Mouse (Mus musculus): ENCODE measurements at regions not wholly inside any gene's neighbourhood (a gene's known extent, or its start where the extent isn't known, plus 50 kb on each side); places are given as distances from the start of the nearest gene placed in this dataset.
A peak's percentile ranks its signal among the peaks of the same experiment; 100 is the strongest.

DNA sequence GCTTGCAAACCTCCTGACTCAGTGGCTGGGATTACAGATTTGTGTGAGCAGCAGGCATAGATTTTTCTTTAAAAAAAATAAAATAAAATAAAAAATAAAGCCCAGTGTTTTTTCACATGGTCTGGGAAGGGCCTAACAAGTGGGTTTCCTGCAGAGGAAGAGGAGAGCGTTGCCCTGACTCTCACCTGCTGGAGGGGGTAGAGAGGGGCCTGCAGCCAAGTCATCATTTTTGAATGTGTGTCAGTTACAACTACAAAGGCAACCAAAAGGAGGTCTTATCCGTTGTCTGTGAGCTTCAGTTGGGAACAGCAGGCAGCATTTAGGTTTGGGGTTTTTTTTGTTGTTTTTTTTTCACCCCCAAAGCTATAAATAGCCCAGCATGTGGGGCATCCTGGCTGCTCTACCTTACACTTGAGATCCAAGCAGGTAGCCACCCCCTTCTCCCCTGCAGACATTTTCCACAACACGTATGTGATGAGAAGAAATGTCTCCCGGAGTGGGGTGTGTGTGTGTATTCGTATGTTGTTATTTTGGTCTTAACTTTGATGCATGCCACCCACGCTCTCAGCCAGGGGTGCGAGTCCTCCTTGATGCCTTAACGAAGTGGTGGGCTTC, 285.7 kb upstream of the 4930412O13Rik start:
- no peak for DNase-seq

DNA sequence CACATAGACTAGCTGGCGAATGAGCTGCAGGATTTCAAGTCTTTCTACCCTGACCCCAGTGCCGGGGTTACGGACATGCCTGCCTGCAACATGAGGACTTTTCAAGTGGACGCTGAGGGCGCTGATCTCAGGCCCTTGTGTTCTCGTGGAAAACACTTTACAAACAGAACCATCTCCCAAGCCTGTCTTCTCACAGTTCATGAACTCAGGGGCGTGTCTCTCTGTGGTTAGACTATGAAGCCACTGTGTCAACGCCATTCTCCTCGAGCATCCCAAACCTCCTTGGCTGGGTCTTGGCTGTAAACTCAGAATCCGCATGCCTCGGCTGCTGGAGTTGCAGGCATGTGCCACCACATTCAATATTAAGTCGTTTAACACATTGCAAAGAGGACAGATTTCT, 284.9 kb upstream of the 4930412O13Rik start:
- DNase-seq, result no peak

DNA sequence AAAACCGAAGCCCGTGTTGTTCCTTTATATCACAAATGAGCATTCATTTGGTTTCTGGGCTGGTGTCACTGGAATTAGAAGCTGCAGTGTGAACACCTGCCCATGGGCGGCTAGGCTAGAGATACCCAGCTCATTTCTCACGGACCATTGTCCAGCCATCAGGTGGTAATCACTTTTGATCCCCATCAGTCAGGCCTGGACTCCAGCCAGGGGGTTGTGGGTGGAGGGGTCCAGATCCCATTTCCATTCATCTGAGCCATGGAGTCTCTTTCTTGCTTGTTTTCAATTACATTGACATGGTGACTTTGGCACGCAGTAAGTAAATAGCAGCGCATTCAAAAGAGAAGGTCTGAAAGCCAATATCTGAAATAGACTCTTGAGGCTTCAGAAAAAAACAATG, 276.1 kb upstream of the 4930412O13Rik start:
- DNase-seq, result no peak

DNA sequence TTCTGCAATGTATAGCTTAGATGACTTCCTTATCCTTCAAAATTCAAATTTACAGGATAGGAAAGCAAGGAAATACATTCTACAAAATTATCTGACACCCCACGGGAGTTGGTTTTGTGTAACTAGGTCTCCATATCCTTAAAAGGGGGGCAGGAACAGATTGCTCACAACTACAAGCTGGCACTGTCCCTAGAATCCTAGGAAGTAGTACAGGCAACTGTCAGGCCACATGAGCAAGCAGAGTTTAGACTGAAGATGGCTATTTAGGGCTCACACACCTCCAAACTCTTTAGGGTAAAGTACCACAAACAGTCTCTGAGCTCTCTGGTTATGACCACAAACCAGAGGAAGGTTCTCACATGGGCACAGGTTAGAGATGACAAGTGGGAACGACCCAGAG, 273.5 kb upstream of the 4930412O13Rik start:
- DNase-seq, result no peak

DNA sequence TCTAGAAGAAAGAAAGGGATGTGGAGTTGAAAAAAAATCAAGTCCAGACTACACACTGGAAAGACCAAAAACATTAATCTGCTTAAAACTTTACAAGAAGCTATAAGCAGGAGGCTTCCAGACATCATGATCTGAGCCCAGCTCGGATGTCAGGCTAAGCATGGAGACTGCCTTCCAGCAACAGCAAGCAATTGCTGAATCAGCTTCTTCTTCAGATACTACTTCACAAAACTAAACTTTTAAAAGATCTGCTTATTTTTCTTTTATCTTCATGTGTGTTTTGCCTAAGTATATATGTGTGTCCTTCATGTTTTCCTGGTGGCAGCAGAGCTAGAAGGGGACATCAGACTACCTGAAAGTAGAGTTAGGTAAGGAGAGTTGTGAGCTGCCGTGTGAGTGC, 266.6 kb upstream of the 4930412O13Rik start:
- DNase-seq, result no peak

DNA sequence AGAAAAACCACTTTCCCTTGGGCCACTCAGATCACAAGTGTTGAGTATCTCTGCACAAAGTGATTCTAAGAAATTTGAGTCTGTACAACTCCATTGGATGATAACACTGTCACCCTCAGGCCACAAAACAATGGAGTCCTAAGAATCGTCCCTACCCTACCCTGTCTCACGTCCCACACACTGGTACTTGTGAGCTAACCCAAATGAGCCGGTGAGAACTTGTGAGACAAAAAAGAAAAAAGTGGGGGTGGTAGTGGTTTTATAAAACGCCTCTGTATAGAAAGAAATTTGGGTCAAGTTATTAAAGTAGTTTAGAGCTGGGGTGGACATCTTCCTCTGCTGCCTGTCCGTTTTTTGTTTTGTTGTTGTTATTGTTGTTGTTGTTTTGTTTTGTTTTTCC, 264.8 kb upstream of the 4930412O13Rik start:
- DNase-seq, result no peak

DNA sequence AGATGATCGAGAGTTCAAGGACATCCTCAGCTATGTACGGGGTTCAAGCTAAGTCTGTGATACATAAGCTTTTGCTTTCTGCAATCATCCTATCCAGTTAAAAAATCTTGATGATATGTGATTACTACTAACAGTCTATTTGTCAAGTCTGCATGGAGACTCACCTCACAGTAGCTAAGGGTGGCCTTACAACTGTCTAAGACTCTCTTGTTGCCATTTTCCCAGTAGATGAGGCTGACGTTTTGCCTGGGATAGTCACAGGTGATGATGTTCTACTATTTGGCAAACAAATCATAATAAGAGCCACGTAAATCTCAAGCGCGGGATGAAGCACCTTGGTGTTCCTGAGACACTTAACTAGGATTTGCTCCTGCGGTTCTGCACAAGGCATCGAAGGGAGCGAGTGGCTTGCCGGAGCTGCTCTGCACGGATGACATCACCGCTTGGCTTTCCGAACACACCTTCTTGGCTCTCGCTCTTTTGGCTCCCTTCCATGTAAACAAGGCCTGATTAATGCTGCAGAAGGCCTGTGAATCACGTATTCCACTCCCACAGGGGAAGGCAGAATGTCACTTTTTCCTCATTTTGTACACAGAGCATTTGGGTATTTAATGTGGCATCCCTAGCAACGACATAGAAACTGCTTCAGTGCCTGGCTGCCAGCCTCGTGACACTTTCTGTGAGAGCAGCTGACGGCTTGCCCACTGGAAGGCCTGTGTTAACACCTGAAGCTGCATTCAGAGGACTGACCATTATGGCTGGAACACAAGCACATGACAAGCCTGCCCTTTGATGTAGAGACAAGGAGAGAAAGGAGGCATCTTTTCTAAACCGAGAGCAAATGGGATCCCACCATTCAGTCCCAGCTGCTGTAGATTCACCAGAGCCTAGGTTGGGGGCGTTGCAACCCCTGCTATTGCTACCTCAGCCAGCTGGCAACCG, 260.5 kb upstream of the 4930412O13Rik start:
- DNase-seq, result peak; percentile 78 to 83

DNA sequence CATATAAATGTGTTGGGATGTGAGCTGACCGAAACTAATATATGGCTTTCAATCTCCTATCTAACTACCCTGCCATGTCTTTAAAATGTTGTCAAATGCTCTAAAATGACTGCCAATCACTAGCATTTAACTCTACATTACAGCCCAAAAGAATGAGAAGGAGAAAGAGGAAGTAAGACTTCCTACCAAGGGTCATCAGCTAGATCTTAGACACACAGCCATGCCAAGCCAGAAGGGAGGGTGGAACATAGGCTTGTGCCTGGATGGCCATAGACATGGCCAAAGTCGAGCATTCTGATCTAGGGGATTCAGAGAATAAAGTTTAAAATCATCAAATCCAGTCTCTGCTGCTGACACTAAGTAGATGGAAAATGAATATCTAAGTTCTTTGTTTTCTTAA, 257.4 kb upstream of the 4930412O13Rik start:
- no peak for DNase-seq

DNA sequence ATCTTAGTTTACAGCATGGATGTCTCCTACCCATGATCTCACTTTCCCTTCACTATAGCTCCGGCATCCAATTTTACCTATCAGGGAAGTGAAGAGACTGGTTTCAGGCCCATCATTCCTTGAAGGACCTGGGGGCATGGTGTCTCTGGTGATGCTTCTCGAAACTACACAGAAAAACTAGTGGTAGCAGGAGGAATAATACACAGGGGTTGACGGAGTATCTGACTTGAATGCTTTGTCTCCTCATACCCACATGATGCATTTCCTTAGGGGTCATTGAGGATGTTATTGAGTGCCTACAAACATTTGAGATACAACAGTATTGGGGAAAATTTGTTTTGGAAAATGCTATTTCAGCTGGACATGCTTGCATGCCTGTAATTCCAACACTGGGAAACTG, 253.0 kb upstream of the 4930412O13Rik start:
- no peak for DNase-seq

DNA sequence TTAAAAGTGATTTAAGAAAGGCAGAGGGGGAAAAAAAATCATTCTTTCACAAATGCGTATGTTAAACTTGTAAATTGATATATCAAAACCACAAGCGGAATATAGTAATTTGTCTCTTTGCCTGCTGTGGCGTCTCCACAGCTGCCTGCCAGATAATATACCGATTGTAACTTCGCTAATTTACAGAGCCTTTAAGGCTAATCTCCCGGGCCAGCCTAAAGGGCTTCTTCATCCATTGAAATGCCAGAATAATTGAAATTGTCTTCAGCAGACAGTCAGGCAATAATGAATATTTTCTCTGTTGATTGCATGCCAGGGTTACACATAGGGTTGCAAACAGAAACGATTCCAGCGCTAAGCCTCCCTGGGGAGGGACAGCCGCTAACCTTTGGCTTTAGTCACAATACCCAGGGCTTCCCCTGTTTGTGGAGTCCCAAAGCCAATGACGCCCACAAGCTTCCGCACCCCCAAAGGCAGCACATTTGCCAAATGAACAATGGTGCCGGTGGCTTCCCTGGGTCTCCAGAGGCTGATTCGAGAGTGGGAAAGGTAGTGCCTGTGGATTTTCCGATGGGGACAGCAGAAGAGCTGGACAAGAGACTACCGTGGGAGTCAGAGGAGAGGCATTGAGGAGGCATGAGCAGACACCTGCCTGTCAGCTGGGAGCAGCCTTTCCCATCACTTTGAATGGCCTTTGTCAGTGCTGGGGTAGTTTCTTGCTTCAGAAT, 248.2 kb upstream of the 4930412O13Rik start:
- no peak for DNase-seq

DNA sequence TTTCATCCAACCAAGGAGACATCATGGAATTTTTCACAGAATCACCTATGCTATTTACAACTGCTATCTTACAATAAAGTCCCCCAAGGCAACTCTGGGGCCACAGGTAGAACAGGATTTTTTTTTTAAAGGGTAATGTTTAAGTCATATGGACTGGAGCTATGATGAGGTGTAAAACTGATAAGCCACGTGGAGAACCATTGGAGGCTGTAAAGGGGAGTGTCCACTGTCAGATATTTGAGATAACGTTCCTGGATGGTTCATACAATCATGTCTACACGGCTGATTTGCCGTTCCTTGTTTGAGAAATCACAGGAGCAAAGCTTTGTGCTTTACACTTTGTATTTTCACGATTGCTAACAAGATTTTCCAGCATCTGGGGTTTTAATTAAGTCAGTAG, 241.8 kb upstream of the 4930412O13Rik start:
- no peak for DNase-seq

DNA sequence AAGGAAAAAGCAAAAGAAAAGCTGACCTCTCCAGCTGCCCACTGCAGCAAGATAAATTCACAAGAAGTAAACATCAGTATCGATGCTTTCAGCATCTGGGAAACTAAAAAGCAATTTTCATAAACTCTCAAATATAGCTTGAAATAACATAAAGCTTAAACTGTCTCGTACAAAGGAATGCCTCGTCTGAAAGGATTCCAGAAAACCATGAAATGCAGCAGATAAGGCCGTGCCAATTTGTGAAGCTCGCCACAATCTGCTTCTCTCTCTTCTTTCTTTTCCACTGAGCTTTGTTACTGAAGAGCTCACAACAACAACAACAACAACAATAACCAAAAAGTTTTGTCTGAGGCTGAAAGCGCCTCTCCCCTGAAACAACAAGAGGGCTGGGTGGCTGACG, 239.4 kb upstream of the 4930412O13Rik start:
- DNase-seq, result no peak

DNA sequence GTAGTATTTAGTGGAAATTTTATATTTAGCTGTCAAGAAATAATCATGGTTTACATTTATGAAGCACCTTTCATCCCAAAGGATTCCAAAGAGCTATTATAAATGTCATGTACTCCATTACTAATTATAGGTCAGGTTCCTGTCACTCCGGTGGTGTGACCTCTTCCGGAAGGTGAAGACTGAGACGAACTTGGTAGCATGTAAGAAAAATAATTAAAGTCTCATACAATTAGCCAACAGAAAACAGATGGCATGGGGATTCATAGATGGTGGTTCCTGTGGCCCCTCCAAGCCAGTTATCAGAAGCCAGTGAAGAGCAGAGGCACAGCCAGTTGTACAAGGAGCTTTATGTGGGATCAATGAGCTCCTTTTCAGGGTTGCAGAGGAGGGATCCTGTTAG, 238.6 kb upstream of the 4930412O13Rik start:
- no peak for DNase-seq

DNA sequence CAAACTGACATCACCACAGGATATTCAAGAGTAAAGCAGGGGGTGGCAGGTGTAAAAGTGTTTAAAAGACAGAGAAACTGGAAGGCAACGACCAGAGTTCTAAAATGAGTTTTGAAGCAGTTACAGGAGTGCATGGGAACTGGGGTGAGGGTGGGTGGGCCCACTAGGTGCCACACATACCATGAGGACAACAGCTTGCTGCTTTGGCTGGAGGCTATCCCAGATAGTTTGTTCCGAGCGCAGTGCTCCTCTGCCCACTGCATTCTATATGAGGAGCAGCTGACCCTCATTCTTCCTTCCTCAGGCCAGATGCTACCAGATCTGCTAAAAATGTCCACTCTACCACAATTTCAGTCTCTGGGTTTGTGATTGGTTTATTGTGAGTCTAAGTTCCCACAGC, 234.6 kb upstream of the 4930412O13Rik start:
- DNase-seq, result no peak

DNA sequence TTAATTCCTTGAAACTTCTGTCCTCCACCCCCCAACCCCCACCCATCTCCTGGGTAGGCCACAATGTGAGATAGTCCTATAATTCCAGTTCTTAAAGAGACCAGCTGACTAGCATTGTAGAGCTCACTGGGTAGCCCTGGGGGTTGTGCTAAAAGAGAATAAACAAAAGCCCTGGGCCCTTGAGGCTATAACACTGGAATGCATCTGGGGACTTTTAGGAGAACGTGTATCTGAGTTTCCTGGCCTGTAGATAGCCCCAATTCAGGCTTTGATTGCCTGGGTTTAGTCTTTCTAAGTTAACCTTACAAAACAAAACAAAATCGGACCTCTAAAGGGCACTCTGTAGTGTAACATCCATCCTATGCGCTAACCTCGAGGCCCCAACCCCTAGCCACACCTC, 234.1 kb upstream of the 4930412O13Rik start:
- no peak for DNase-seq

DNA sequence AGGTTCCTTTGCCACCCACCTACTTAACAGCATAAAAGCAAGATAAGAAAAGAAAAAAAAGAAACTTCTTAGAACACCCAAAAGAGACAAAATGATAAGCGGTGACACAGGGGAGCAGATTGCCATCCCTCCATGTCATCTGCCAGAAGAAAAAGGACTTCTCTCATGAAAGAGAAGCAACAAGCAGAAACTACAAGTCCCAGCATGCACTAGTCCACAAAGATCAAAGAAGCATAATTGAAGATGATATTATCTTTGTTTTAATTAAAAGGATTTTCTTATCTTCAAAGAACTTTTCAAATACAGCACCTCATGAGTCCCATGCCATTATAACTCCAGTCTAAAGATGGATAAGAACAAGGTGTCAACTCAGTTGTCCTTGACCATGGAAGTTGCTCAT, 231.0 kb upstream of the 4930412O13Rik start:
- no peak for DNase-seq

DNA sequence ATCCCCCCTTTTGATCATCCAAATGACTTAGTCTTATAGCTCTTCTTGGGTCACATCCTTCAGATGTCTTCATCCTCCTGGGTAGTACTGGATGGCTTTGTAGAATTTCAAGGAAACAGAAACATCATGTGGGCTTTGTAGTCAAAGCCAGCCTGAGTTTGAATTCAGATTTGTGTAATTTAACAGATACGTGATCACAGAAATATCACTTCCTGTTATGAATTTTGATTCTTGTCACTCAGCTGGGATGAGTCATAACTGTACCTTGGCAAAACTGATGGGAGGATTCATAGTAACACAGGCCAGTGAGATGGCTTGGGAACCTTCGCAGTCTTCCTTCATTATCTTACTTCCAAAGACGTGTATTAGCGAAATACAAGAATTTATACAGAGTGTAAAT, 222.2 kb upstream of the 4930412O13Rik start:
- DNase-seq, result no peak

DNA sequence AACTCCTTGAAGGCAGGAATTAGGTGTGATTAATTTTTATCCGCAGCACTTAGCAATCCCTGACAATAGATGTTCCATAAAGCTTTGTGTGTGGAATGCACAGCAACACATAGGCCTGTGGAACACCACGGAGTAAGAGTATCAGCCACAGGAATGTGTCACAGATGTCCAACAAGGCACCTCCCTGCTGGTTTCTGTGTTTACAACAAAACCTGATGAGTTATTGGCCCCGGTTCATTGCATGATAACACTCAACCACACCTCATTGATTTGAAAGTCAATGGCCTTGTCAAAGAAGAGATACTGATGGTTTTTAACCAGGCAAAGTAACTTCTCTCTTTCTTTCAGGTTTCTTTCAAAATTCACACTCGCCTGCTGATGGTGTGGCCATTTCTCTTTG, 211.4 kb upstream of the 4930412O13Rik start:
- no peak for DNase-seq

DNA sequence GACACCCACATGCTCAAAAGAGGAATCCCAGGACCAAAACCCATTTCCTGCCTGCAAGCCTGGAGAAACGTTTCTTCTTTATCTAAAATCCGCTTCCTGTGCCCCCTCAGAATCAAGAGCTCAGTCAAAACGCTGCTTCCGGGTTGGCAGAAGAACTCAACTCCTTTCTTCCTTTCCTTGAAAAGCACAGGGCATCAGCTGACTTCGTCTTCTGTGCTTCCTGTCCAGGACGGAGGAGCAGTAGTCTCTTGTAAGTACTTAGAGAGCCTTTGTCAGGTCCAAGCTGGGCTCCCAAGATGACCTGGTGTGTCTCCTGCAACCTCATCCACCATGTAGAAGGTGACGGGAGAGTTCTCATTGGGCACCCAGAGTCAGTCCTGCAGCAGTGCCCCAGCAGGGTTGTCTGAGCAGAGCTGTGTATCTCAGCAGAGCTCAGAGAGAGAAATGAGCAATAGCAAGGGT, 199.3 kb upstream of the 4930412O13Rik start:
- no peak for DNase-seq

DNA sequence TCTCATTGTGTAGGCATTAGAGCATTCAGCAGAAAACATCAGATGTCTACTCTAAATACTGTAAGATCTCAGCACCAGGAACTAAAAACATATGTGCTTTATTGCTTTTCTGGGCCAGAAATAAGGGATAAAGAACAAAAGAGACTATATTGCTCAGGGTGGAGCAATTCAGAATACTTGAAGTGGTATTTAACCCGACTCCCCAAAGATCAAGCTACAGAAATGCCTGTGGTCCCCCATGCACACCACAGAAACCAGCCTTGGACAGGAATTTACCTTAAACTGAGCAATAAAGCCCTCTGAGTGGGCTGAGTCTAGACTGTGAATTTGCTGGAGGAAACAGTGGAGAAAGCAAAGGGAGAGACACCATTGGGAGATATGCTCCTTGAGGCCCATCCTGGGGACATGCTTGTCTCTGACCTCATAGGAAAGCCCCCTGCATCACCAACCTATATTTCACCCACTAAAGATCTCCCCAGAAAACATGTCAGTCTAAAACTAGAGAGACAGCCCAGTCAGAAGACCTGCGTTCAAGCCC, 197.3 kb upstream of the 4930412O13Rik start:
- DNase-seq, result no peak

DNA sequence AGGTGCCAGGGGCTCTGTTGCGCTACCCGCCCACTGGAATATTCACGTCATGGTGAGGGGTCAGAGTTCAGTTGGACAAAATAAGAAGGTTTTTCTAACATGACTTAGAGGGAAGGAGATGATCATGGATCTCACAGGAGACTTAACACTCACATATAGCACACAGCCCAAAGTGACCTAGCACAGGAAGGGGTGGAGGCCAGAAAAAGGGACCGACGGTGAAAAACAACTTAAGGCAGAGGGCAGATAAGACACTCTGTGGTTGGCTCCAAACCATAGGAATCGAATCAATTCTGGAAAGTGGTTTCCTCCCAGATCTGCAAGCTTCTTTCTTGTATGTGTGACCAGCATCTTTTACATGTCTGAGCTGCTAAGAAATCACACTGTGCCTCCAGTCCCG, 192.9 kb upstream of the 4930412O13Rik start:
- no peak for DNase-seq

DNA sequence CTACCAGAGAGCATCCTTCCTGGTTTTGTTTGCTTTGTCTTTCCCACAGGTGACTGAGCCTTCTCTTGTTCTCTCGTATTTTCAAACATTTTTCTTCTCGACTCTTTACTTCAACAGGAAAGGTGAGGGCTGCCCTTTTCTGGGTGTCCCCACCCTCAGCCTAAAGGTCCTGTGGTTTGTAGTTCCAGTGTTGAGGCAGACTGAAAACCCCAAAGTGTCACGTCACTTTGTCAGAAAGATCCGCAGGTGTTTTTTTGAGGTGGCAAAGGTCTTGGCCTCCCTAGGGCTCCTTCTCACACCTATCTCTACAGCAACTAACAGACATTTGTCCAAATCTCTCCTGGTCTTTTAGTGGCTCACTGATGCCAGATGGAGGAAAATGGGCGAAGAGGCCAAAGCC, 191.5 kb upstream of the 4930412O13Rik start:
- no peak for DNase-seq

DNA sequence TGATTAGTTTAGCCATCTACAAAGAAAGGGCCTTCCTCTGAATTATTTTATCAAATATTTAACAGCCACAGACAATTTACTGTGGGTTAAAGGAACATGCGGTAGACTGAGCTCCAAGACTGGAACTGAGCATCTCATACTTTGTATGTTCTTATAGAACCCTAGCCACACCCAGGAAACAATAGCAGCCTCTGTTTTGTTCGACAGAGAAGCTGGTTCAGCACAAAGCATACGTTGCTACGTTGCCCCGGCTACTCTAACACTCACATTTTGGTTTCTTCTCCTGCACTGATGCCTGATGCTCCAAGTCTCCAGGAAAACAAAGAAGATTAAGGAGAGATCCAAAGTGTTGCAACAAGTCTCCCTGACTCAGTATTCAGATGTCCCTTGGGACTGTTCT, 189.5 kb upstream of the 4930412O13Rik start:
- no peak for DNase-seq
